Mouse (Mus musculus) stomach, embryonic 14.5 days (tissue): ENCODE results near the gene Ccdc80. TPM values are rescaled to one million over a fixed set of nuclear protein-coding genes. Genes with fewer than 3 reads are reported as not detected.

Experiments
- ATAC-seq: fragments of 200-750 bp; cut with Nextera tagmentation; 2 replicates; pipeline ENCODE4 v1.8.0; 2017; ENCODE audit warnings: low read depth, moderate TSS enrichment; ENCODE audit not compliant: insufficient number of reproducible peaks, insufficient read depth, low FRiP score
- H3K27ac ChIP-seq: fragments of 300-500 bp; sonication (generic); 2 replicates; pipeline ENCODE4 v1.5.1; 2014; ENCODE audit warnings: mild to moderate bottlenecking, low read length, moderate library complexity, mixed read lengths
- H3K27me3 ChIP-seq: fragments of 300-500 bp; sonication (generic); 2 replicates; pipeline ENCODE4 v1.6.1; 2014; ENCODE audit warnings: low read length, control low read depth, mixed read lengths; ENCODE audit not compliant: control insufficient read depth, insufficient read depth
- H3K36me3 ChIP-seq: fragments of 300-500 bp; sonication (generic); 2 replicates; pipeline ENCODE4 v1.6.1; 2014; ENCODE audit warnings: mild to moderate bottlenecking, control low read depth, low read length, moderate library complexity, mixed read lengths; ENCODE audit not compliant: control insufficient read depth, insufficient read depth
- H3K4me1 ChIP-seq: fragments of 300-500 bp; sonication (generic); 2 replicates; pipeline ENCODE4 v1.6.1; 2014; ENCODE audit warnings: low read length, control low read depth, mixed read lengths; ENCODE audit not compliant: control insufficient read depth, insufficient read depth
- H3K4me2 ChIP-seq: fragments of 300-500 bp; sonication (generic); replicated peaks from 2 replicates; pipeline ENCODE4 v1.6.1; 2014; ENCODE audit warnings: low read depth, low read length, control low read depth
- H3K4me3 ChIP-seq: fragments of 300-500 bp; sonication (generic); 2 replicates; pipeline ENCODE4 v1.5.1; 2014; ENCODE audit warnings: low read depth, low read length, control low read depth
- H3K9ac ChIP-seq: fragments of 300-500 bp; sonication (generic); replicated peaks from 2 replicates; pipeline ENCODE4 v1.6.1; 2014; ENCODE audit warnings: low read depth, mild to moderate bottlenecking, control low read depth, low read length, moderate library complexity, mixed read lengths
- H3K9me3 ChIP-seq: fragments of 300-500 bp; sonication (generic); 2 replicates; pipeline ENCODE4 v1.6.1; 2016; ENCODE audit warnings: low read depth, low read length, control low read depth; ENCODE audit not compliant: control insufficient read depth
- WGBS: fragments of 180-500 bp; shearing (Covaris S2); extraction: QIAGEN DNeasy Blood & Tissue Kit; methylation state at CpG from one replicate; pipeline ENCODE4 v1.1.7; 2014; 5-methylcytosine and 5-hydroxymethylcytosine counted together
- polyA plus RNA-seq: library from polyadenylated mRNA; unstranded; fragments of >200 nt; fragmentation: Nextera tagmentation; extraction: Ambion mirVana; gene quantifications from 2 replicates; pipeline ENCODE4 v1.2.1, GENCODE M21; 2014

Ccdc80 gene
- polyA plus RNA-seq, 1 experiment from 2014 or later, result 96.2 TPM

DNA sequence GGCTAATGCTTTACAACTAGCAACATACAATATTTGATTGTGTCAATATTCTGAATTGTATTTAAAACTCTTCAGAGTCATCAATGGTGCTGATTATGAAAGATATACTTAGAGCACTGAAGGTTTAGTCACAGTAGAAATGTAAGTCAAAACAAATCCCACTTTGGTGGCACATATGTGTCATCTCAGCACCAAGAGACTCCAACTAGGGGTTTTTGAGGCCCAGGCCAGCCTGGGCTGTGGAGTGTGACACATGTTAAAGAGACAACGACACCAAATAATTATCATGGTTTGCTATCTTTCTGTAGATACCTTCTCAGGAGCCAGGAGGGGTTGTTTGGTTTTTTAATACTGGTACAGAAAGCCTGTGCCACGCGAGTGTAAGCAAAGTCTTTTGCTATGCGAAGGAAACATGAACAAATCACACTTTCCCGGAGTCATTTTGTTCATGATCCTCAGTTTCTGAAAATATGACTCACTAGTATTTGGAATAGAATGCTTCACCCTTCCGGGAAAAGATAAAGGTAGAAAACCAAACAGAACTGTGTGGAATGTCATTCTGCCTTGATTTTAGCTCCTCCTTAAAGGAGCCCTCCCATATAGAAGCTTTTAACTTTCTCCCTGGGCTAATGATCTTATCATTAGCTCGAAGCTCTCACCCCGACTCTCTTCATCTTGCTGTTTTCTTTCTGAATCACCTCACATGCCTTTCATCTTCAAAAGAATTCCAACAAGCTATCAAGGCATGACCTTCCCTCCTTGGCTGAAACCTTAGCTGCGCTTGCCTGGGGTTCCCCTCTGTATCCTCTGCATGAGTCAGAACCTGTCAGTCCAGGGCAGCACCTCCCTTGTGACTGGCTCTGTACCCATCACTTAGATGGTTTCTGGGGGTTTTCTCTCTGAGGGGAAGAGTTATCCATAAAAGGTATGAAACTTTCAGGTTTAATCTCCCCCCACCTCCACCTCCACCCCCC is 31.3 kb downstream of the Ccdc80 start:
- Histone ChIP-seq H3K9ac (no peak overlapping the region), H3K4me3 (no peak overlapping the region), H3K27me3 (no peaks in the 10 kb centered on the region), H3K36me3 (no peaks in the 10 kb centered on the region), H3K9me3 (no peaks in the 10 kb centered on the region), H3K4me2 (no peak overlapping the region), H3K4me1 (no peaks in the 10 kb centered on the region), H3K27ac (no peak overlapping the region)
- WGBS, result 45% methylated on average over 9 of the region's 9 CpGs
- peak; percentile 76; the same call in 1 of the 2 replicates for ATAC-seq

DNA sequence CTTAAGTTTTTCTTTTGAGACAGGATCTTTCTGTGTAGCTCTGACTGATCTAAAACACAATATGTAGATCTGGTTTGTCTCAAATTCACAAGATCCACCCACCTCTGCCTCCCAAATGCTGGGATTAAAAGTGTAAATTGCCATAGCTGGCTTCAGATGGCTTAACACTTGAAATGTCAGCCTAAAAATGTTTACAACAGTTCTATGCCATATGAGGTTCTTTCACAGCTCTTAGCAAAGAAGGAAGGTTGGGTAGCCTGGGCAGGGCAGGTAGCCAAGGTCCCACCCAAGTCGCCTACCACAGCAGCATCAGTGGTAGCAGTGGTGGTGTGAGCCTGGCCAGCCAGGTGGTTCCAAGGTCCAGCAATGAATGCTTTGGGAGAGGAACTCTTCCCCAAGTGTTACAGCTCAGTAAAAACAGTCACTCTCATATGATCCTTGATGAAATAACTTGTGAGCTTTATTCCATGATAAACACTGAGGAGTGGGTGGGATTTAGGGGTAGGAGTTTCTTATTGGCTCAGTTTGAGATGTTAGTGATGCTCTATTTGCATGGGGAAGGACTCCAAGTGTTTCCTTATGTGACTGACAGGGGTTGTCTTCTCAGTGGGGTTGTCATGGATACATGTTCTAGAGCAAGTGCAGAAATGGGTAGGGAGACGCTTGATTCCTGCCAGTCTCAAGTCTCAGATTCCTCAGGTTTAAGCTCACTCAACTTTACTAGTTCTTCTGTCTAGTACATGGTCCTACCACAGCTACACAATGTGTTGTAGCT is 34.9 kb downstream of the Ccdc80 start:
- 85% methylated on average over 2 of the region's 2 CpGs for WGBS
- H3K9me3 ChIP-seq, result no peaks in the 10 kb centered on the region
- no peak overlapping the region for H3K4me3 ChIP-seq
- H3K9ac ChIP-seq, result no peak overlapping the region
- H3K27me3 ChIP-seq, result no peaks in the 10 kb centered on the region
- H3K36me3 ChIP-seq, result no peaks in the 10 kb centered on the region
- H3K4me2 ChIP-seq, result no peak overlapping the region
- H3K4me1 ChIP-seq, result no peaks in the 10 kb centered on the region
- no peak for ATAC-seq
- H3K27ac ChIP-seq, result no peak overlapping the region

DNA sequence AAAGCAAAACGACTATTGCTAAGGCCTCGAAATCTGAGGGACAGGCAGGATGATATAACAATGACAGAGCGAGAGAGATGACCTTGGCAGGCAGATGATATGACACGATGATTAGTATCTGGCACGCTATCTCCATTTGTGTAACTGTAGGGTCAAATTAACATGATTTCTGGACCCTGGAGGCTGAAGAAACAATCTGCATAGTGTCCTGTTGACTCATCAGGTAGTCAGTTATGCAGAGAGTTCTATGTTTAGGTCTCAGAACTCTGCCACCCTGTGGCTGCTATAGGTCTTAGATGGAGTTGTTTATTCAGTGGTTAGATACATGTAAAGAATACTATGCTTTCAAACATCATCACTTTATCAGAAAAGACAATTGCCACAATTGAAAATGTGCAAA is 48.5 kb downstream of the Ccdc80 start:
- Histone ChIP-seq H3K9me3 (no peaks in the 10 kb centered on the region), H3K27me3 (no peaks in the 10 kb centered on the region), H3K4me1 (no peaks in the 10 kb centered on the region), H3K4me2 (no peak overlapping the region), H3K9ac (no peak overlapping the region), H3K27ac (no peak overlapping the region), H3K4me3 (no peak overlapping the region), H3K36me3 (peaks cover 13% of the 10 kb centered on the region)
- WGBS, result 94% methylated on average over 5 of the region's 5 CpGs
- ATAC-seq, result no peak

DNA sequence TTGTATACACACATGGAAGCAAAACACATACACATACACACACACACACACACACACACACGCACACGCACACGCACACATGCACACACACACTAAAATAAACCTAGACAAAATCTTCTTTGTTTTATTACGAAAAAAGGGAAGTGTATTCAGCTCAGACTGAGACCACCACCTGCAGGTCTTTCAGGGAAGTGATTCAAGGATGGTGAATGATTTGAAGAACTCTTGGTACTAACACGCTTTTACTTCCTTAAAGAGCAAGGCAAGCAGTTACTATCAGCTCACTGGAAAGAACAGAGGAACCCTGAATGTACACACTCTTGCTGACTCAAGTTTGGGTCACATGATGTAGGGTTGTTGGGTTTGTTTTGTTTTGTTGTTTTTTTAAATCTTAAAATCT is 49.4 kb downstream of the Ccdc80 start:
- Histone ChIP-seq H3K27me3 (no peaks in the 10 kb centered on the region), H3K36me3 (peaks cover 18% of the 10 kb centered on the region), H3K4me2 (no peak overlapping the region), H3K9me3 (no peaks in the 10 kb centered on the region), H3K4me3 (no peak overlapping the region), H3K27ac (no peak overlapping the region), H3K9ac (no peak overlapping the region), H3K4me1 (no peaks in the 10 kb centered on the region)
- 97% methylated on average over 5 of the region's 5 CpGs for WGBS
- no peak for ATAC-seq

GRCm38 (mm10) chr16:45145119-45145518 is 51.9 kb downstream of the Ccdc80 start:
- Histone ChIP-seq H3K36me3 (peaks cover 21% of the 10 kb centered on the region), H3K9me3 (no peaks in the 10 kb centered on the region), H3K9ac (no peak overlapping the region), H3K4me2 (no peak overlapping the region), H3K4me1 (no peaks in the 10 kb centered on the region), H3K27ac (no peak overlapping the region), H3K27me3 (no peaks in the 10 kb centered on the region), H3K4me3 (no peak overlapping the region)
- no peak for ATAC-seq
- WGBS, result 61% methylated on average over 6 of the region's 6 CpGs

DNA sequence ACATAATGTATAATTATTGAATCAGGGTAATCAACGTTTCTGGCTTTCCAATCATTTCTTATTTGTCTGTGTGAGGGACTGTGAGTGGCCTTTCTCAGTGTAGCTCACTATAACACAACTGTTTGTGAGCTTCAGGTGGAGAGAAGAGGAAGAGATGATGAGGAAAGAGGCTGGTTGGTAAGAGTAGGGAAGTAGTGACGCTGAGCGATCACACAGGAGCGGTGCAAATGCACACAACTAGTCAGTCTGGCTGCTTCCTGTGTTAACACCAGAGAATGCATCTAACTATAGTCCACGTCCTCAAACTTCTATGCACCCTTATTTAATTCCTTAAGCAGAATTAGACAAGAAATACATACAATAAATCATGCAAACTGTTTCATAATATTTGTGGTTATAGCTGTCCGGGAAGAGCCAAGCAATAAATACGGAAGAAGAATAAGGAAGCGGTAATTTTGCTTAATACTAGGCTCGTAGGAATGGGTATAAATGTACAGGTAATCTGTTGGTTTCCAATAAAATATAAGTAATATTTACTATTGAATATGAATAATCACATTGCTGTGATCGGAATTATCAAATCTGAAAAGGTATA is 55.4 kb downstream of the Ccdc80 start:
- Histone ChIP-seq H3K27ac (no peak overlapping the region), H3K4me2 (no peak overlapping the region), H3K9me3 (no peaks in the 10 kb centered on the region), H3K4me1 (no peaks in the 10 kb centered on the region), H3K4me3 (no peak overlapping the region), H3K27me3 (no peaks in the 10 kb centered on the region), H3K36me3 (peaks cover 29% of the 10 kb centered on the region), H3K9ac (no peak overlapping the region)
- 92% methylated on average over 10 of the region's 10 CpGs for WGBS
- no peak for ATAC-seq

GRCm38 (mm10) chr16:45154741-45155250 is 61.6 kb downstream of the Ccdc80 start:
- peaks cover 12% of the 10 kb centered on the region for H3K36me3 ChIP-seq
- WGBS, result 73% methylated on average over 3 of the region's 3 CpGs
- H3K27ac ChIP-seq, result no peak overlapping the region
- no peak overlapping the region for H3K9ac ChIP-seq
- H3K4me2 ChIP-seq, result no peak overlapping the region
- H3K4me1 ChIP-seq, result peaks cover 8% of the 10 kb centered on the region; the same call in 1 of the 2 replicates
- no peaks in the 10 kb centered on the region for H3K9me3 ChIP-seq
- ATAC-seq, result no peak
- H3K4me3 ChIP-seq, result no peak overlapping the region
- H3K27me3 ChIP-seq, result no peaks in the 10 kb centered on the region

DNA sequence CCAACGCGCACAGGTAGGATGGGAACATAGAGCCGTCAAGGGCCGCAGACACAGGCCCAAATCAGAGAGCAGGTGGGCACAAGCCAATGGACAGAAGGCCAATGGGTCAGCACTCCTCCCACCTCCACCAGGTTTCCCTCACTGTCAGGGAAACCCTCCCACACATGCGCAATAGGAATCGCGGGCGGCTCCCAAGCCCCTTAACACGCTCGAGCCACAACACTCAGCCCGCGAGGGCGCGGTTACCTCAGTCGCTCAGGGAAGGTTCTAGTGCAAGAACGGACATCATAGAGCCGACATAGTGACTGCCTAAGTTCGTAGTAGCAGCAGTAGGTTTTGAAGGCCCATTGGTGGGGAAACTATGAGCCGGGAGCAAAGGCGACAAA is 64.9 kb downstream of the Ccdc80 start:
- Histone ChIP-seq H3K36me3 (no peaks in the 10 kb centered on the region; the same call in 1 of the 2 replicates), H3K9ac (peak overlapping the region; percentile 58), H3K27ac (peak overlapping the region; percentile 94), H3K9me3 (no peaks in the 10 kb centered on the region), H3K4me1 (peaks cover 11% of the 10 kb centered on the region; the same call in 1 of the 2 replicates), H3K27me3 (no peaks in the 10 kb centered on the region), H3K4me3 (peak overlapping the region; percentile 84), H3K4me2 (peak overlapping the region; percentile 81)
- peak; percentile 74 for ATAC-seq
- 1% methylated on average over 20 of the region's 20 CpGs for WGBS
